Mouse (Mus musculus) brain, embryonic 14.5 days (tissue): ENCODE measurements around the gene Wfdc15b.

ENCODE experiments used
- CTCF ChIP-seq: fragments of 200-500 bp; IDR thresholded peaks from 2 replicates; pipeline ENCODE4 v1.5.1; 2012; ENCODE audit warnings: inconsistent platforms, mild to moderate bottlenecking, moderate library complexity, borderline replicate concordance; ENCODE audit not compliant: insufficient read depth, insufficient read length; ENCODE audit errors: extremely low read depth
- POLR2A ChIP-seq: fragments of 200-500 bp; IDR thresholded peaks from 2 replicates; pipeline ENCODE4 v1.6.1; 2012; ENCODE audit warnings: mild to moderate bottlenecking, inconsistent platforms, borderline replicate concordance; ENCODE audit not compliant: poor library complexity, insufficient read depth, insufficient read length, severe bottlenecking; ENCODE audit errors: extremely low read depth

DNA sequence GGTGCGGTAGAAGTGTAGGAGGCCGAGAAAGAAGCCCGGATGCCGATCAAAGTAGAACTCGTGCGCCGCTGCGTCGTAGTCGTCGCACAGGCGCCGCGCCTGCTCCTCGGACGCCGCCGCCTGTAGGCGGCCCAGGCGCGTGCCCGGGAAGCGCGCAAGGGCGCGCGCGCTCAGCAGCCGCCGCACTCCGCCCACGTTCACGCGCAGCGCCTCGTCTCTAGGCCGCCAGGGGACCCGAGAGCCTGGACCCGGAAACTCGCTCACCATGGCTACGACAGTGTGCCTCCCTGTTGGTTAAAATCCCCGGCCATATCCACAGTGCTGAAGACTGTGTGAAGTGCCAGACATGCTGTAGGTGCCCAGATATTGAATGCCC lies 52.9 kb downstream of the Wfdc15b start:
- TF ChIP-seq CTCF = peak; percentile 24; the same call in 1 of the 2 replicates
- no peak for TF ChIP-seq POLR2A
